Mouse (Mus musculus): Measurements from ENCODE around the gene Dennd1c.

Gene Dennd1c

GRCm38 (mm10) chr17:57078336-57078735, at the start of gene Dennd1c:
TSS of gene Dennd1c (minus strand) at chr17:57078514.
- DNase-seq (ENCODE audit: low read depth, low spot score), result no peak

GRCm38 (mm10) chr17:57125853-57126622, 47.7 kb upstream of the Dennd1c start:
- DNase-seq (ENCODE audit: low read depth, low spot score), result no peak

- no peak for DNase-seq (ENCODE audit: low read depth, low spot score)
Observed at GRCm38 (mm10) chr17:57124792-57125191, 46.5 kb upstream of the Dennd1c start.

GRCm38 (mm10) chr17:57123192-57124118, 45.1 kb upstream of the Dennd1c start:
- no peak for DNase-seq (ENCODE audit: low read depth, low spot score)

GRCm38 (mm10) chr17:57121856-57122255, 43.5 kb upstream of the Dennd1c start:
- peak; percentile 80 for DNase-seq (ENCODE audit: low read depth, low spot score)

GRCm38 (mm10) chr17:57118524-57119349, 40.4 kb upstream of the Dennd1c start:
- peak; percentile 93 for DNase-seq (ENCODE audit: low read depth, low spot score)

- no peak for DNase-seq (ENCODE audit: low read depth, low spot score)
Observed at GRCm38 (mm10) chr17:57116801-57117200, 38.5 kb upstream of the Dennd1c start.

- no peak for DNase-seq (ENCODE audit: low read depth, low spot score)
Observed at GRCm38 (mm10) chr17:57112768-57113474, 34.6 kb upstream of the Dennd1c start.

- DNase-seq (ENCODE audit: low read depth, low spot score), result no peak
Observed at GRCm38 (mm10) chr17:57110005-57110404, 31.7 kb upstream of the Dennd1c start.

GRCm38 (mm10) chr17:57108666-57109171, 30.4 kb upstream of the Dennd1c start:
- DNase-seq (ENCODE audit: low read depth, low spot score), result no peak

- DNase-seq (ENCODE audit: low read depth, low spot score), result no peak
Observed at GRCm38 (mm10) chr17:57108040-57108665, 29.8 kb upstream of the Dennd1c start.

- DNase-seq (ENCODE audit: low read depth, low spot score), result no peak
Observed at GRCm38 (mm10) chr17:57107064-57107463, 28.8 kb upstream of the Dennd1c start.

GRCm38 (mm10) chr17:57106035-57106368, 27.7 kb upstream of the Dennd1c start:
- no peak for DNase-seq (ENCODE audit: low read depth, low spot score)

- peak; percentile 48 for DNase-seq (ENCODE audit: low read depth, low spot score)
Observed at GRCm38 (mm10) chr17:57105181-57106034, 27.1 kb upstream of the Dennd1c start, which contains the start of gene Tnfsf9. TSS of gene Tnfsf9 (plus strand) at chr17:57105325.

GRCm38 (mm10) chr17:57104496-57104895, 26.2 kb upstream of the Dennd1c start:
- no peak for DNase-seq (ENCODE audit: low read depth, low spot score)

GRCm38 (mm10) chr17:57102276-57102675, 24.0 kb upstream of the Dennd1c start:
- DNase-seq (ENCODE audit: low read depth, low spot score), result no peak

GRCm38 (mm10) chr17:57099629-57100325, 21.5 kb upstream of the Dennd1c start:
- DNase-seq (ENCODE audit: low read depth, low spot score), result peak; percentile 84

GRCm38 (mm10) chr17:57098321-57098720, 20.0 kb upstream of the Dennd1c start:
- DNase-seq (ENCODE audit: low read depth, low spot score), result no peak

GRCm38 (mm10) chr17:57096623-57096920, 18.3 kb upstream of the Dennd1c start:
- DNase-seq (ENCODE audit: low read depth, low spot score), result peak; percentile 89
